Mouse (Mus musculus) bone marrow, adult 2 months (tissue): ENCODE measurements around the gene Nacc2.

Source experiments
- CTCF ChIP-seq: fragments of 200-500 bp; IDR thresholded peaks from 2 replicates; pipeline ENCODE4 v1.5.1; 2011; ENCODE audit warnings: low read length, control low read depth; ENCODE audit not compliant: control insufficient read depth, insufficient read depth
- POLR2A ChIP-seq: fragments of 200-500 bp; IDR thresholded peaks from 2 replicates; pipeline ENCODE4 v1.6.1; 2011; ENCODE audit warnings: low read depth, mild to moderate bottlenecking, control low read depth, low read length, borderline replicate concordance; ENCODE audit not compliant: control insufficient read depth

DNA sequence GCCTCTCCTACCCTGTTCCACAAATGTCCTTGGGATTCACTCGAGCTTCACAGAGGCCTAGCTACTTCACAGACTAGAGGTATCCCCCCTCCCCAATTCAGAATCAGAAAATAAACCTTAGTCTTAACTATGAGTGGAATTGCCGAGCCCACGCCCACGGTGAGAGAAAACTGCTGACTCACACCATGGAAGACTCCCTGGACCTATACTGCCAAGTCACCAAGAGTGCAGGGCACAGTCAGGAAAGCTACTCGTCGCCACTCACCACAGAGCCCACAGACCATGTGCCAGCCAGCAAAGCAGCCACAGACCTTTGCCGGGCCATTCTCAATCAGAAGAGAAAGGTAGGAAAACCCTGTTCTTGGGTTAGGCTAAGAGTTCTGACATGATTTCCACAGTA, 54.8 kb downstream of the Nacc2 start:
- TF ChIP-seq CTCF (no peak), POLR2A (no peak)
